In the genomic region with DNA sequence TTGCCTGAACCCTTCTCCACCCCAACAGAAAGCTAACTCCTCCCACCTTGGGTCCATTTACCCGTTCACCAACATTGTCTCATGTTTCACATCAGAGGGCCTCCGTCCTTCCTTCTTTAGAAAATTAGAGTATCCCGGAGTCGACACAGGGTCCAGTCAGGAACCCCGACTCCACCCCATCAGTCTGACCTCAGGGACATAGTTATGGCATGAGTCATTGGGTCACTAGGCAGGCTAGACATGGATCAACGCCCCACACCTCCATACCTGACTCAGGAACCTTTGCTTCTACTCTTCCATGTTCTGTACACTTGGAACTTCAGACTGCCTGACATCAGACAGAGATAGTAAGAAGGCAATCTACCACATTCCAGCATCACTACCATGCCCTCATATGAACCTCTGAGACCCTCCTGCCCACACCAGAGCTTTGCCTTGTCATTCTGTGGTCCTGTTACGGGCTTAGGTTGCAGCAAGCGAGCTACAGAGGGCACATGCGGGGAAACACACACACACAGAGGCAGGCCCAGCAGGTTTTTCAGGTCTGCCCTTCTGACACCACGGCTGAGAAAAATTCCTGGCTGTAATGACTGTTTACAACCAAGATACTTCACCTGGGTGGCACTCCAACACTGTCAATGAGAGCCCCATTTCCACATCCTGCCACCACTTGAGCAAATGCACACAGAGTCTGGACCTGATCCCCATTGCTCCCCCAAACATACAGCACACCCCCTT, we compare ENCODE assay signal across 15 mouse cellular contexts. TPM values are rescaled to one million over a fixed set of nuclear protein-coding genes. Genes with fewer than 3 reads are reported as not detected.
A peak's percentile ranks its signal among the peaks of the same experiment; 100 is the strongest.
DNase-seq lines count a peak whose midpoint lies in the region; ATAC-seq and TF ChIP-seq lines count a peak whose summit lies in the region.
"Had no signal": no experiment of that assay in that cellular context is flagged by ENCODE, and none has a peak within 500 bp of the region (broad histone marks: within the 10 kb centered on the region; RNA-seq: fewer than 3 reads in every experiment).

No protein-coding gene starts in this region.

- 0 out of 2 replicates have a peak, but pooled peaks cover 5% of the 10 kb centered on the region for H3K4me1 ChIP-seq in kidney, embryonic 15.5 days
- H3K4me1 ChIP-seq in lung, embryonic 15.5 days: no peaks in the 10 kb centered on the region
- no peaks in the 10 kb centered on the region for H3K4me1 ChIP-seq in heart, adult 2 months (ENCODE audit: control insufficient read depth, insufficient read depth, low read length)
- no peaks in the 10 kb centered on the region for H3K4me1 ChIP-seq in hindbrain, embryonic 12.5 days

- no peak for TF ChIP-seq EP300 in heart, adult 2 months (IDR thresholded peaks at IDR 0.05; ENCODE audit: insufficient read depth, low read depth, low read length)

- H3K9ac ChIP-seq in kidney, embryonic 15.5 days: no peak overlapping the region
- H3K9ac ChIP-seq in lung, embryonic 15.5 days: no peak overlapping the region
- H3K9ac ChIP-seq in heart, adult 2 months (ENCODE audit: low read depth, low read length): no peak overlapping the region
- H3K9ac ChIP-seq in hindbrain, embryonic 12.5 days: no peak overlapping the region

- peak; percentile 67 for ATAC-seq in kidney, embryonic 15.5 days (replicated peaks; ENCODE audit: low FRiP score)
- 0 out of 2 replicates have a peak, but pooled peaks have one; percentile 43 for ATAC-seq in lung, embryonic 15.5 days (ENCODE audit: borderline replicate concordance, extremely low read depth, low FRiP score, low TSS enrichment)
- ATAC-seq in hindbrain, embryonic 12.5 days (ENCODE audit: low FRiP score): no peak
- ATAC-seq: activated CD4-positive, CD25-positive, alpha-beta regulatory T cell, adult 4 months; CD4-positive, CD25-positive, alpha-beta regulatory T cell, adult 4 months had no signal

- DNase-seq in urinary bladder, postnatal 14 days (ENCODE audit: low spot score): peak; percentile 63
- DNase-seq in urinary bladder, postnatal 10 days (ENCODE audit: low spot score): no peak
- no peak for DNase-seq in adrenal gland, adult 8-10 months
- no peak for DNase-seq in thymus, postnatal 10 days (ENCODE audit: low spot score in 2 of 2)
- no peak for DNase-seq in heart, adult 2 months
- DNase-seq: gastrocnemius, postnatal 25 days had no signal

- intact Hi-C loops in heart, adult 2 months (cut with DNase I): no loop called here

- TF ChIP-seq POLR2A in heart, adult 2 months (IDR thresholded peaks at IDR 0.05; ENCODE audit: insufficient read depth, low read depth, low read length): no peak

- H3K9me3 ChIP-seq in kidney, embryonic 15.5 days (replicated peaks): no peaks in the 10 kb centered on the region
- H3K9me3 ChIP-seq in lung, embryonic 15.5 days: no peaks in the 10 kb centered on the region
- H3K9me3 ChIP-seq in hindbrain, embryonic 12.5 days (replicated peaks): no peaks in the 10 kb centered on the region
- H3K9me3 ChIP-seq: megakaryocyte, embryonic 14.5 days had no signal

- 46% methylated on average over 10 of the region's 10 CpGs for WGBS in kidney, embryonic 15.5 days
- 39% methylated on average over 10 of the region's 10 CpGs for WGBS in lung, embryonic 15.5 days
- WGBS in heart, adult 2 months: 51% methylated on average over 10 of the region's 10 CpGs
- WGBS in hindbrain, embryonic 12.5 days: 65% methylated on average over 10 of the region's 10 CpGs

- H3K79me2 ChIP-seq in heart, adult 2 months (replicated peaks; ENCODE audit: control insufficient read depth, insufficient read depth, low read length): no peaks in the 10 kb centered on the region

- no peak for TF ChIP-seq CTCF in heart, adult 2 months (IDR thresholded peaks at IDR 0.05)

- H3K27me3 ChIP-seq in kidney, embryonic 15.5 days: no peaks in the 10 kb centered on the region
- H3K27me3 ChIP-seq in lung, embryonic 15.5 days: no peaks in the 10 kb centered on the region
- no peaks in the 10 kb centered on the region for H3K27me3 ChIP-seq in heart, adult 2 months (ENCODE audit: control insufficient read depth, insufficient read depth, low read length)
- no peaks in the 10 kb centered on the region for H3K27me3 ChIP-seq in hindbrain, embryonic 12.5 days
- H3K27me3 ChIP-seq: megakaryocyte, embryonic 14.5 days had no signal

- 0 out of 2 replicates have a peak, but pooled peaks cover 5% of the 10 kb centered on the region for H3K36me3 ChIP-seq in kidney, embryonic 15.5 days
- no peaks in the 10 kb centered on the region for H3K36me3 ChIP-seq in lung, embryonic 15.5 days
- no peaks in the 10 kb centered on the region for H3K36me3 ChIP-seq in heart, adult 2 months (ENCODE audit: control insufficient read depth, insufficient read depth, low read length)
- 0 out of 2 replicates have a peak, but pooled peaks cover 11% of the 10 kb centered on the region for H3K36me3 ChIP-seq in hindbrain, embryonic 12.5 days

- H3K4me3 ChIP-seq in kidney, embryonic 15.5 days (replicated peaks): no peak overlapping the region
- peak overlapping the region; percentile 26 for H3K4me3 ChIP-seq in lung, embryonic 15.5 days
- no peak overlapping the region for H3K4me3 ChIP-seq in heart, adult 2 months
- H3K4me3 ChIP-seq in hindbrain, embryonic 12.5 days: no peak overlapping the region
- H3K4me3 ChIP-seq: erythroblast, embryonic 14.5 days; left cerebral cortex, adult 2 months; megakaryocyte, embryonic 14.5 days had no signal

- peak overlapping the region; percentile 77 for H3K27ac ChIP-seq in kidney, embryonic 15.5 days
- H3K27ac ChIP-seq in lung, embryonic 15.5 days: peak overlapping the region; percentile 75
- no peak overlapping the region for H3K27ac ChIP-seq in heart, adult 2 months
- no peak overlapping the region for H3K27ac ChIP-seq in hindbrain, embryonic 12.5 days
- H3K27ac ChIP-seq: left cerebral cortex, adult 2 months had no signal

- peak overlapping the region; percentile 36 for H3K4me2 ChIP-seq in kidney, embryonic 15.5 days
- peak overlapping the region; percentile 41 for H3K4me2 ChIP-seq in lung, embryonic 15.5 days
- no peak overlapping the region for H3K4me2 ChIP-seq in hindbrain, embryonic 12.5 days (replicated peaks)

RNA-seq across cellular contexts. Expression of gene Ccdc120, which starts 10.5 kb away (rescaled TPM):
- polyA plus RNA-seq in kidney, embryonic 15.5 days (2015; fragmentation: Nextera tagmentation; extraction: Ambion mirVana): 19.6 and 20.2 TPM in 2 replicates
- polyA plus RNA-seq in lung, embryonic 15.5 days (2015; fragmentation: Nextera tagmentation; extraction: Ambion mirVana): 23.5 and 23.6 TPM in 2 replicates
- 1 to 10 TPM; 4.7 to 7.3 (median 5.4) TPM for total RNA-seq in adrenal gland, adult 8-10 months (2022)
- total RNA-seq in heart, adult 2 months (2021): 1 to 10 TPM in 1 of 2 experiments, under 1 TPM in 1; 0.32 to 1.1 TPM
- 1.1 and 2.8 TPM in 2 replicates for polyA plus RNA-seq in heart, adult 2 months (2012; rRNA removed)
- 34.5 and 37.7 TPM in 2 replicates for polyA plus RNA-seq in hindbrain, embryonic 12.5 days (2016; fragmentation: Nextera tagmentation; extraction: Ambion mirVana)

RNA-seq across cellular contexts. Expression of gene Praf2, which starts 12.0 kb away (rescaled TPM):
- polyA plus RNA-seq in kidney, embryonic 15.5 days (2015; fragmentation: Nextera tagmentation; extraction: Ambion mirVana): 64.4 and 68.9 TPM in 2 replicates
- polyA plus RNA-seq in lung, embryonic 15.5 days (2015; fragmentation: Nextera tagmentation; extraction: Ambion mirVana): 58.9 and 60.6 TPM in 2 replicates
- 10 to 100 TPM; 14.4 to 18.2 (median 15.7) TPM for total RNA-seq in adrenal gland, adult 8-10 months (2022)
- 1 to 10 TPM; 6.1 to 6.7 TPM for total RNA-seq in heart, adult 2 months (2021)
- 15.8 and 19.5 TPM in 2 replicates for polyA plus RNA-seq in heart, adult 2 months (2012; rRNA removed)
- polyA plus RNA-seq in hindbrain, embryonic 12.5 days (2016; fragmentation: Nextera tagmentation; extraction: Ambion mirVana): 86.0 and 88.5 TPM in 2 replicates

RNA-seq across cellular contexts. Expression of gene Gm45208, which starts 18.2 kb away (rescaled TPM):
- polyA plus RNA-seq in kidney, embryonic 15.5 days (2015; fragmentation: Nextera tagmentation; extraction: Ambion mirVana): 0.96 TPM in 1 of 2 replicates, not detected in the other
- polyA plus RNA-seq in lung, embryonic 15.5 days (2015; fragmentation: Nextera tagmentation; extraction: Ambion mirVana): not detected in 2 replicates
- total RNA-seq in adrenal gland, adult 8-10 months (2022): not detected
- total RNA-seq in heart, adult 2 months (2021): under 1 TPM in 1 of 2 experiments, not detected in 1; 0.94 TPM
- 0.21 TPM in 1 of 2 replicates, not detected in the other for polyA plus RNA-seq in heart, adult 2 months (2012; rRNA removed)
- 1.7 TPM in 1 of 2 replicates, not detected in the other for polyA plus RNA-seq in hindbrain, embryonic 12.5 days (2016; fragmentation: Nextera tagmentation; extraction: Ambion mirVana)
- total RNA-seq: gastrocnemius, postnatal 25 days; left cerebral cortex, adult 2 months had no signal
- polyA plus RNA-seq: activated CD4-positive, CD25-positive, alpha-beta regulatory T cell, adult 4 months; hindbrain, embryonic 16.5 days had no signal

RNA-seq across cellular contexts. Expression of gene Tfe3, which starts 22.1 kb away (rescaled TPM):
- 26.3 and 30.9 TPM in 2 replicates for polyA plus RNA-seq in kidney, embryonic 15.5 days (2015; fragmentation: Nextera tagmentation; extraction: Ambion mirVana)
- polyA plus RNA-seq in lung, embryonic 15.5 days (2015; fragmentation: Nextera tagmentation; extraction: Ambion mirVana): 29.2 and 30.5 TPM in 2 replicates
- total RNA-seq in adrenal gland, adult 8-10 months (2022): 10 to 100 TPM; 36.1 to 53.1 (median 44.9) TPM
- total RNA-seq in heart, adult 2 months (2021): 10 to 100 TPM; 13.0 to 15.4 TPM
- polyA plus RNA-seq in heart, adult 2 months (2012; rRNA removed): 11.1 and 13.5 TPM in 2 replicates
- polyA plus RNA-seq in hindbrain, embryonic 12.5 days (2016; fragmentation: Nextera tagmentation; extraction: Ambion mirVana): 33.9 and 34.8 TPM in 2 replicates

RNA-seq across cellular contexts. Expression of gene Wdr45, which starts 26.1 kb away (rescaled TPM):
- polyA plus RNA-seq in kidney, embryonic 15.5 days (2015; fragmentation: Nextera tagmentation; extraction: Ambion mirVana): 35.4 and 38.6 TPM in 2 replicates
- 69.6 and 79.5 TPM in 2 replicates for polyA plus RNA-seq in lung, embryonic 15.5 days (2015; fragmentation: Nextera tagmentation; extraction: Ambion mirVana)
- 10 to 100 TPM; 68.5 to 92.2 (median 76.2) TPM for total RNA-seq in adrenal gland, adult 8-10 months (2022)
- total RNA-seq in heart, adult 2 months (2021): 10 to 100 TPM; 41.3 to 42.5 TPM
- 48.3 and 57.9 TPM in 2 replicates for polyA plus RNA-seq in heart, adult 2 months (2012; rRNA removed)
- polyA plus RNA-seq in hindbrain, embryonic 12.5 days (2016; fragmentation: Nextera tagmentation; extraction: Ambion mirVana): 23.6 and 30.0 TPM in 2 replicates

Comparison
In these comparisons a context has a peak if more than half of its experiments do, and no peak if none do; other contexts are left out.
1. H3K27ac ChIP-seq: peak in kidney, embryonic 15.5 days (single experiment) and lung, embryonic 15.5 days (single experiment); none in heart, adult 2 months (single experiment) and hindbrain, embryonic 12.5 days (single experiment).